Mouse (Mus musculus): ENCODE measurements around the gene Rnf146. TPM values are rescaled to one million over a fixed set of nuclear protein-coding genes. Genes with fewer than 3 reads are reported as not detected.

Gene Rnf146
- total RNA-seq, 1 experiment from 2014 or later, result 101 TPM

DNA sequence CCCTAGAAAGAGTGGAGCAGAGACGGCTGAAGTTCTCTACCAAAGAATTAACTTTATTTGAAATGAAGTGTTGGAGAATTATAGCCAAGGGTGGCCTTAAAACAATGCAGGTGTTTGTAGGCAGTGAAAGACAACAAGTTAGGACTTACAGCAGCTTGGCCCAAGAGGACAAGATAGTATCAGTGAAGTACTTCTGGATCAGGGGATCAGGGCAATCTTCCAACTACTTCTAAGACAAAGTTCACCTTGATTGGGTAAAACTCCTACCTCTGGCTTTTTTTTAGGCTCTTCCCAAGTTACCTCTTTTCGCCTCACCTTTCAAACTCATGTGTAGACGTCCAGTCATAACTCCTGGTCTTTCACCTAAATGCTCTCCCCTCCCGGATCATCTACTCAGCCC lies 60.0 kb downstream of the Rnf146 start:
- no peak for ATAC-seq (replicated peaks; ENCODE audit: insufficient number of reproducible peaks, low FRiP score, low TSS enrichment, poor library complexity, severe bottlenecking)

Other genes starting within 250 kb of the Rnf146 start
- not detected in 3 replicates for gene Soga3, start 218.6 kb downstream of the Rnf146 start, total RNA-seq (2017)
- gene Gm49353, start 163.5 kb downstream of the Rnf146 start, total RNA-seq (2017), result not detected in 3 replicates
- gene 9330159F19Rik, start 150.8 kb downstream of the Rnf146 start, total RNA-seq (2017), result not detected in 3 replicates
- 5.8 to 13.7 TPM (median 11.4 TPM) in 3 replicates for gene Echdc1, start 49.3 kb downstream of the Rnf146 start, total RNA-seq (2017)
- not detected in 3 replicates for gene Rspo3, start 173.4 kb upstream of the Rnf146 start, total RNA-seq (2017)

All from monocyte, adult 5-6 weeks (primary cell).